Mouse (Mus musculus): ENCODE measurements around the gene Tmem38b.

Gene Tmem38b

DNA sequence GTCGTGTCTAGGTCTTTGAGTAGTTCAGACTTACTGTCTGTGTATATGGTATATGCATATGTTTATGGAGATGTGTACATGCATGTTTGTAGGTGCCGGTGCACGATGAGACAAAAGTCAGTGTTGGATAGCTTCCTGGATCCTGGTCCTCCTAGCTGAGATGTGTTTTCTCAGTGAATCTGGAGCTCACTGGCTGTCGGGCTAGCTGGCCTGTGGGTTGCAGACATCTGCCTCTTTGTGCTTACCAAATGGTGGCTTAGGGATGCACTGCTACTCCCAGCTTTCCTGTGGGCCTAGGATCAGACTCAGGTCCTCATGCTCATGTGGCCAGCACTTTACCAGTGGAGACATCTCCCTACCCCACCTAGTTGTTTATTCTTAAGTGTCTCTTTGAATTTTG, 4.2 kb downstream of the Tmem38b start:
- no peak for DNase-seq

DNA sequence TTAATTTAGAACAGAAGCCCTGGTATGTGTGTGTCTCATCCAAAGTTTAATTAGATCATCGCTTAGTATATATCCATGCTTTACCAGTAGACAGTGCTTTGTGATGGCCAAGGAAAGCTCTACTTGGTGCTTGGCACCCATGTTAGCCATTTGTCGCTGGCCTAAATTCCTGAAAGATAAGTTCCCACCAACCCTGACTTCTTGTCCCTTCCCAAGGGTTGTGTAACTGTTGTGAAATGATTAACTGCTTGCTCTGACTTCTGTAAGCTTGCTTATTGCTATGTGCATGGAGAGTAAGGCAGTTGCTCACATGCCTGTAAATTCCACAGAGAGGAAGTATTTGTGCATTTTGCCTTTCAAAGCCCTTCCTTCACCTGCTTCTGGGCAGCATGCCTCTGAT, 4.7 kb downstream of the Tmem38b start:
- DNase-seq, result no peak

DNA sequence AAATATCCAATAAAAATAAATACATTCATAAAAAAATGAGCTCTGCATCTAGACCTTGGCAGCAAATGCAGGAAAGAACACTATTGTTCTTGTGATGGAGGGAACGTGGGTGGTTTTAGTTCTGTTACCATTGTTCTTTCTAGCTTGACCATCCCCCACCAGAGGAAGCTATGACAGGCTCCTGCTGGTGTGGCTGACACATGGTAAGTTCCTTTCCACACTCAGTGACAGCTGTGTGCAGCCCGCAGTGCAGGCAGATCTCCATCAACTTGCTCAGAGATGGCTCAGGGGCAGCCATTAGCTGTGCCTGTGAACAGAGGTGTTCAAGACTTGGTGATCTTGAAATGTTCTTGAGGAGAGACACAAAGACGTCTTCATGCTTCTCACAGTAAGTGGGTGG, 6.5 kb downstream of the Tmem38b start:
- no peak for DNase-seq

DNA sequence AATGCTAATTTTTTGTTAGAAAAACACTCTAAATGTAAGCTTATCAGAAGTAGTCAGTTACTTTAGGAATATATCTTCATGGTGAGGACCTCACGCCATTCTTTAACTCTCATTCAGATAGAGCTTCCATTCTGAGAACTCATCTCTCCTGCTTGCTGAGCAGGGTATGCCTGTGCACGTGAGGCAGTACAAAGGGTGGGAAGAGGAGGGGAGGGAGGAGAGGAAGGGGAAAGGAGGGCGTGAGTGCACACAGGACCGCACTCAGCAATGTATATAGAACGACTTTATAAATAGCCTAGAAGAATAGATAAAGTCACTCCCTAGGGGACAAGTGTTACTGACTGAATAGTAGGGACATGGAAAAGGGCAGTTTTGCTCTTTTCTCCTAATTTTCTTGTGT, 11.1 kb downstream of the Tmem38b start:
- DNase-seq, result no peak

DNA sequence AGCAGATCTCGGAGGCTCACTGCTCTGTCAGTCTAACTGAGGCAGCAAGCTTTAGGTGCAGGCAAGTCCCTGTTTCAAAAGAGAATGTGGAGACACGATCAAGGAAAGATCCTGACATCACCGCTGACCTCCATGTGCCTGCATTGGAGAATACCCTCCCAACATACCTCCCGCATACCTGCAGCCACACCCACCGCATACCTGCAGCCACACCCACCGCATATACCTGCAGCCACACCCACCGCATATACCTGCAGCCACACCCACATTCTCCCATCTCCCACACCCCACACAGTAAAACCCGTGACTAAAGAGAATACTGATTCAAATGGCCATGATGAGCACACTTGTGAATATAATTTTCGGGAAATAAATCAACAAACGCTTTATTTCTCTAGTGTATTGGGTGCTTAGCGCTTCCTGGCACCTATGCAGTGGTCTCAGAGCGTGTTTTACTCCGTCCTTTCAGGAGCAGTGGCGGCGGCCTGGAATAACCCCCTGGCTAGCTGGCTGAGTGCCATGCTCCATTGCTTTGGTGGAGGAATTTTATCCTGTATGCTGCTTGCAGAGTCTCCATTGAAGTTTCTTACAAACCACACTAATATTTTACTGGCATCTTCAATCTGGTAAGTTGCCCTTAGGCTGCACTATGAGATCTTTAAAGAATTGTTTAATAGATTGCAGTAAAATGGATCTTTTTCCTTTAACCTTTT, 14.5 kb downstream of the Tmem38b start:
- no peak for DNase-seq

DNA sequence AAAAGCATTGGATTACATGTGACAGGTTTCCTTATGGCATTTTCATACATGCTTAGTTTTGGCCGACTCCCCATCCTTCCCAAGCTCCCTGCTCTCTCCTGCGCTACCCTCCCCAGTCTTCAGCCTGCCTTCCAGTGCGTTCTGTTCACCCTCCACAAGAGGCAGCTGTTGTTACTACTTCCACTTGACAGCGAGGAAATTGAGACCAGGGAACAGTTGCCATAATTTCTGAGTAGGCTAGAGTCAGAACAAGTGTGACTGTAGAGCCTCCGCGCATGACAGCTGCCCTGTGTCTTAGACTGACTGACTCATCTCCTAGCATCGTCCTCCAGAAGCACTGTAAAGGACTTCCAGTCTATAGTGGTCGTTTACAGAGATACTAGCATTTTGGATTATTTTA, 17.7 kb downstream of the Tmem38b start:
- DNase-seq, result no peak

DNA sequence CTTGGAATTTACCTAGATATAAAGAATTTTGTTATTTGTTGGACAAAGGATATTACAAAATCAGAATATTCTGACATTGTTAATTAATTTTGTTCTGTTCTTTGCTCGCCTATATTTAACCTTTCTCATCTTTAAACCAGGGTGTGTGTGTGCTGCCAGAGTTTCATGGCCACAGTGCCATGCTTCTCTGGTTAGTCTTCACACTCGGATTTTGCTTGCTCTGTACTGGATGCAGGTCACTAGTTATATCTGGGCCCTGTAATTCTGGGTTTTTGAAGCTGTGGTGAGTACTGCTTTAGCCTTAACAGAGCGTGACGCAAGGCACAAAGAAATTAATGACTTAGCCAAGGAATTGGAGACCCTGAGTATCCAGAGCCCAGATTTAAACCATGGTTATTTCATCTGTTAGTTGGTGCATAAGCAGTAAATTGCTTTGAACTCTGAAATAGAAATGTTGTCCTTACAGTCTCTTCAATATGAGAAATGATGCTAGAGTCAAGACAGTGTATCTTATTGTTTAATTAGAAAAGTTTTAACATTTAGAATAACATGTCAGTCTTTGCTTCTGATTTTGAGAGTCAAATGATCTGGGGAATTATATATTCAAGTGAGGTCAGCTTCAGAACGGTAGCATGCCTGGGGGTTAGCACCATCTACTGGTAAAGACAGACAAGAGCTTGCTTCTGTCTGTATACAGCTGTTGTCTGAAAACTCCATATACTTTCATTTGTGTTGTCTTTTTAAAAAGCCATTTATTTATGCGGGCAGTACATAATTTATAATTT, 19.2 kb downstream of the Tmem38b start:
- no peak for DNase-seq

DNA sequence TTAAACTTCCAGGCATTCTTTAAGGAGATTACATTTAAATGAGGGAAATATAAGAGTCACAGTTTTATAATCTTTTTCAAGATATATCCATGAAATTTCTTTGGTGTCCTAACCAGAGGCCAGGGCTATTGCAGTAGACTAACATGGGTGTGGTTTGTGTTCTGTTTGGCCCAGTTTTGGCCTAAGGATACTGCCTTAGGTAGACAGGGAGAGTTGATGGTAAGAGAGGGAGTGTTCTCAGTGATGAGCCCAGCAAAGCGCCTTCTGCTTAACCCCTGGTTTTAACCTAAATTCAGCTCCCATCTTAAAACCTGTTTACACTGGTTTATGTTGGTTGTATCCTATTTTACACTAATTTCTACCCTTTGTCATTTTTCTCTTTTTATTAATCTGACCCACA, 19.8 kb downstream of the Tmem38b start:
- DNase-seq, result no peak

DNA sequence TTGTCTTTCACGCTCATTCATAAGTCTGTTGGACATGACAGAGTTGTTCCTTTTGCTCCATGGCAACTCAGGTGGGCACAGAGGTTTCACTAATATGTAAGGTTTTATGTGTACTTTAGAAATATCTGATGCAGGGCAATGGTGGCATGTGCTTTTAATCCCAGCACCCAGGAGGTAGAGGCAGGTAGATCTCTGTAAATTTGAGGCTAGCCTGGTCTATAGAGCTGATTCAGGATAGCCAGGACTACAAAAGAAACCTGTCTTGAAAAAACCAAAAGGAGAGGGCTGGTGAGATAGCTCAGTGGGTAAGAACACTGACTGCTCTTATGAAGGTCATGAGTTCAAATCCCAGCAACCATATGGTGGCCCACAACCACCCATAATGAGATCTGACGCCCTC, 20.5 kb downstream of the Tmem38b start:
- DNase-seq, result no peak

DNA sequence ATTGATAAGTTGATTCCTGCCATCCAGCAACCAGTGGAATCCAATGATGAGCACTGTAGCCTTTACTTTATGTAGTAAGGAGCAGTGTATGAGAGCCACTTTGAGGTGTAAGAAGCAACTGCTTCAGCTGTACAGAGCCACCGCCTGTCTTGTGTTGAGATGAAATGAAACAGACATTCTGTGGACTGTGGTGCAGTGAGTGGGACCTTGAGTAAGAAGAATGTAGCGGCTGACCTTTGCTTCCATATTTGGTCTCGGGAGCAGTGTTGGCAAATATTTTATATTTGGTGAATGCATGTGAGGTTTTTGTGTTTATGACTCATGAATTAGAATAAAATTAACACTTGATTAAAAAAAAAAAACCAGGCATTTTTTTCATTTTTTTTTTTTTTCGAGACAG, 21.7 kb downstream of the Tmem38b start:
- DNase-seq, result no peak

DNA sequence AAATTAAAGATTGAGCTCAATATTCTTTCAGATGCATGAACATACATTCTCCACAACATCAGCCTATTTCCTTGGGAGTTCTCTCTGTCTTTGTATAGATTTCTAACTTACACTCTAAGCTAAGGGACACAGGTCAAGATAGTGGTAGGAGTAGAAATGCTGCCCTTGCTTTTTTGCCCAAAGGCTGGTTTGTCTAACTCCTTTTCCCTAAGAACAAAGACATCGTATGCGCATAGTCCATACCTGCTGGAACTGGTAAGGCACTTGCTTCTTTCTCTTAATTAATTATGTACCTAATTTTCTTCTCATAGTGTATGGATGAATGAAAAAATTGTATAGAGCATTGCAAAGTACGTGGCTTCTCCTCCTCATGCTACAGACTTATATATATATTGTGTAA, 22.5 kb downstream of the Tmem38b start:
- no peak for DNase-seq

DNA sequence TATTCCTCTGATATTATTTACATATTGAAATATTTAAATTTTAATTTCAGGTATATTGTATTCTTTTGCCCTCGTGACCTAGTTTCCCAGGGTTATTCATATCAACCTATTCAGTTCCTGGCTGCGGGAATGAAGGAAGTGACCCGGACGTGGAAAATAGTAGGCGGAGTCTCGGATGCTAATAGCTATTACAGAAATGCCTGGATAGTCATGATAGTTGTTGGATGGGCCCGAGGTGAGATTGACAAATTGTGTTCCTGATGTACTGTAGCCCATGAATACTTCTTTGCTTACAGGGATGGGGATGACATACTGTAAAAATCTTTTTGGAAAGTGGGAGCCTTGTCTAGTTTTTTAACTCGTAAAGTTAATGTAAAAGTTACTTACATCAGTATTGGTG, 23.0 kb downstream of the Tmem38b start:
- DNase-seq, result no peak

DNA sequence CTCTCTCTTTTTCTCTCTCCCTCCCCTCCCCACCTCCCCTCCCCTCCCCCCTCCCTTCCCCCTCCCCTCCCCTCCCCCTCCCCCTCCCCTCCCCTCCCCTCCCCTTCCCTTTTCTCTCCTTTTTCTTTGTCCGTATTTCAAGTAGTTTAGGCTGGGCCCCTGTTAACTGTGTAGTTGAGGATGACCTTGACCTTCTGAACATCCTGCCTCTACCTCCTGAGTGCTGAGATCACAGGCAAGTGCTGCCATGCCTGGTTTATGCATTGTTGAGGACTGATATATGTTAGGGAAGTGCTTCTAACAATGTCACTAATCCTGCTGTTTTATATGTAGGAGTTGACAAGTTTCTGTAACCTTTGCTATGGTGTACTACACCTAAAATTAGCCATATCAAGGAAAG, 24.0 kb downstream of the Tmem38b start:
- DNase-seq, result no peak

DNA sequence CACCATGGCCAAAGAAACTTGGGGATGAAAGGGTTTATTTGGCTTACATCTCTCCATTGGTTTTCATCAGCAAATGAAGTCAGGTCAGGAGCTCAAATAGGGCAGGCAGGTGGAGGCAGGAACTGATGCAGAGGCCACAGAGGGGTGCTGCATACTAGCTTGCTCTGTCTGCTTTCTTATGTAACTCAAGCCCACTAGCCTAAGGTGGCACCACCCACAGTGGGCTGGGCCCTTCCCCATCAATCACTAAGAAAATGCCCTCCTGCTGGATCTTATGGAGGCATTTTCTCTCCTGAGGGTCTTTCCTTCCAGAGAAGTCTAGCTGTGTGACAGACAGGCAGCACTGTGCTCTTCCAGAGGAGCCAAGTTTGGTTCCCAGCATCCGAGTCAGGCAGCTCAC, 27.5 kb downstream of the Tmem38b start:
- DNase-seq, result no peak

DNA sequence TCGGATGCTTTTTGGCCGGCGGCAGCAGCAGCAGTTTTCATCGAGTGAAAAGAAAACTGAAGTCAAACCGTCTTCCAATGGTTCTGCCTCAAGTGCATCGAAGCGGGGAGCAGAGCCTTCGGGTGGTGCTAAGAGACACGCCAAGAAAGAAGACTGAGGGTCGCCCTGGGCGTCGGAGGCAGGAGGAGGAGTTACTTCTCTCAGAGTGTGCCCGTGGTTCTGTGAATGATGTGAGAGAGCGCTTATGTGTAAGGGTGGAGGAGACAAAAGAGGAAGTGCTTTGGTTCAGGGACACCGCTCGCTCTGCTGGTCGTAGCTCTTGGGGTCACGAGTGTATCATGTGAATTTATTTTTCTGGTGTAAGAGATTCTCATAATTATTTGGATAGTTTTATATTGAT, 34.1 kb downstream of the Tmem38b start:
- DNase-seq, result no peak

DNA sequence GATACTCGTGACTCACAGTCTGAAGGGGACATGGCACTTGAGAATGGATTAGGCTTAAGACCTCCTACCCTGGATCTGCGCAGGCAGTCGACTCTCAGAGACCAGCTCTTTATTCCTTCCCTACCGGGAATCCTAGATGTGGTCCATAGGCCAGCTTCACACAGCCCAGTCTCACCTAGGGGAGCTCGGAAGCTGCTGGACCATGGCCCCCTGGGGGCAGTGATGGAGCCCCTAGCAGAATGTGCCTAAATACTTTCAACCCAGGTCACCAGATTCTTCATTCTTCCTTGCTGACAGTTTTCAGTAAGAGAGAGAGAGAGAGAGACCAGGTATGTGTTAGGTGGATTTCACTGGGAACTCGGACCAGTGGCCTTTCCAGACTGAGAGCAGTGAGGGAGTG, 36.3 kb downstream of the Tmem38b start:
- DNase-seq, result no peak

DNA sequence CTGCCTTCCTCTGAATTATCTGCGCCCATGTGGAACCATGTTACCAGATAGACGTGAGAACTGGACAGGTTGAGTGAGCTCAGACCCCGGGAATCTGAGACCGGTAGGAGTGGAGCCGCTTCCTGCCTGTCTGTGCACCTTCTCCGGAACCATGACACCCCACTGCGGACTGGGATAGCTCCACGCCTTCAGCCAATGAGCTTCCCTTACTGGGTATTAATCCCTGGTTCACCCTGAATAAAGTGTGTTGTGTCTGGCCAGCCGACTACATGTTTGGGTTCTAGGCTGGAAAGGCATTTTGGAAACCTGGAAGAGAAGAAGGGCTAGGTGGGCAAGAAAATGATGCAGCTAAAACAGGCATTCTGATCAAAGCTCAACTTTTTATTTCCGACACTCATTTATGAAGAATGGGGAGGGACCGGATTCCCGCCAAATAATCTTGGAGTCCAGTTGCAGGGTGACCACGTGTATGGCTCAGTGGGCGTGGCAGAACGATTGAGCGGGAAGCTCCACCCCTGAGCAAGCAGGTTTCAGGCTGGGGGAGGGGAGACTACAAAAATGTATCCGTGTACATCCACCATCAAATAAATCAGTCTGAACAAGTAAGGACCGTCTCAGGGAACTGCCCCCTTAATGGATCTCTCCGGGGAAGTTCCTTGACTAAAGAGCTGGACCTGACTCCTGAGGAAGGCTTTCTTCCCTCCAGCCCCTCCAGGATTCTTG, 38.4 kb downstream of the Tmem38b start:
- DNase-seq, result no peak

DNA sequence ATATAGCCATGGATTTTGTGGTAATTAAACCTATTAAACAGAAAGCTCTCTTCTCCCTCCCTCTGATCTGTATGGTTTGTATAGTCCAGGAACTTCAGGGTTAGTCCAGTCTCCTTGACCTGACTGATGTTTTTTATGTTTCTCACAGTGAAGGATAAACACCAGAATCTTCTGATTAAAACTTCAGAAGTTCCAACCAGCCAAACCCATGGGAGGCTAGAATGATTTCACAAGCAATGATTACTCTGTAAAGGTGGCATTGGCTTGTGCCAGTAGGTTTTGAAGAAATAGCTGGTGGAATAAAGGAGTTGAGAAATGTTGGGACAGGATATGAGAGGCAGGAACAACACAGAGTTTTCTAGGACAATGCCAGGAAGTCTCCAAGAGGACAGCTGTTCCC, 40.6 kb downstream of the Tmem38b start:
- no peak for DNase-seq

DNA sequence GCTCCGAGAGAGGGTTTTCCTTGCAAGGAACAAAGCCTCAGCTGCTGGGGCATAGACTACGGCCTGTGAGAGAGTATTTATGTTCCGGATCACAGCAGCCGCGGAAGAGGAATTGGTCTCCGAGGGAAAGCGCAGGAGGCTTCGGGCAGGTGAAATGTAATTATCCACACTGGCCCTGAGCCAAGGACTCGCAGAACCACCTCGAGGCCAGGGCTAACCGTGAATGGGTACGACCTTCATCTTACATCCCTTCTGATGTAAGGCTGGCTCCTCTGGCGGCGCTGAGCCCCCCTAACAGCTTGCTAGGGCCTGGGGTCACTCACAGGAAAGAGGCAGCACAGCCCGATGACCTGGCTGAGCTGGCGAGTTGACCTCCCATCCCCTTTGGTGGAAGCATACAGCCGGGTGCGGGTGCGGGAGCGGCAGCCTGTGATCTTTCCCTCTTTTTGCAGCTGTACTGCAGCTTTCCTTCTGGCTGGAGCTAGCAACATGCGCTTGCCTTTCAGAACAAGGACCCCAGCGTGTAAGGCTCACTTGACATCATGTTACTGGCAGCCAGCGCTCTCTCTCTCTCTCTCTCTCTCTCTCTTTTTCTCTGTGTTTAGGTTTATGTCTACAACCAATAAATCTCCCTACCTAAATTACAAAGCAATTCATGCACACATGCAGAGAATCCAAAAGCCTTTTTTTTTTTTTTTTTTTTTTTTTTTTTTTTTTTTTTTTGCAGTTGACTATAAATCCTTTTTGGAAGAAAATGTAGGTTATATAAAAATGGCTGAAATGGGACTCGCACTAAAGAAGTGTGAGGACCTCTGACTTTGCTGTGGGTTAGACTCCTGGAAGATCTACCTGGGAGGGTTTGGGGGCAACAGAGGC, 52.9 kb downstream of the Tmem38b start:
- DNase-seq, result no peak

DNA sequence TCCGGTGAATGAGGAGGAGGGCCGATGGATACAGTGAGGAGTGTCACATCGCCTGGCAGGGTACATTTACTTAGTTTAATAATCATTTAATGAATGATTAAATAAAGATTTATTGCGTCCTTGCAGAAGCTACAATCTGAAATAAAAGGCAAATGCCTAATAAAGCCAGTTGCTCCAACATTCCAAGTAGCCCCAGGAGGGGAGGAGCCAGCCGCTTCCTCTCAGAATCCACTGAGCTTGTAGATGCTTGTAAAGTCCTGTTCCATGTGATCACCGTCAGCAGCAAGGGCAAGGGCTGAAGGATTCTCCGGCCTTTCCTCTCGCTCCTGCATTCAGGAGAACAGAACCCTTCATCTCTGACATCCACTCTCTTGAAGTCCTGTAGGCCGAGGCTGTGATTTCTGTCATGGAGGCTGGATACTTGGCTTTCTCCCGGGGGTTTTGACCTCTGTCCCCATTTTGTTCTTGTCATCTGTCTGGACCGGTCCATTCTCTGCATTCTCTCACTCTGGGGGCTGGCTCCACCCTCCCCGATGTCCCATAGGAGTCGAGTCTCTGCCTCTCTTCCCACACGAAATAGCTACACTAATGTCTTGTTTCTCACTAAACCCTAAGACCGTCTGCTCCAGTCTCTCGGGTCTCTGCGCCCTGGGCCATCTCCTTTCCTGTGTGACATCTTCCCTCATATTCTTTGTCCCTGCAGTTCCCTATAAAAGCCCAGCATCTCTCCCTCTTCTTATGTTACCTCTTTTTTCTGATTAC, 57.3 kb downstream of the Tmem38b start:
- no peak for DNase-seq

DNA sequence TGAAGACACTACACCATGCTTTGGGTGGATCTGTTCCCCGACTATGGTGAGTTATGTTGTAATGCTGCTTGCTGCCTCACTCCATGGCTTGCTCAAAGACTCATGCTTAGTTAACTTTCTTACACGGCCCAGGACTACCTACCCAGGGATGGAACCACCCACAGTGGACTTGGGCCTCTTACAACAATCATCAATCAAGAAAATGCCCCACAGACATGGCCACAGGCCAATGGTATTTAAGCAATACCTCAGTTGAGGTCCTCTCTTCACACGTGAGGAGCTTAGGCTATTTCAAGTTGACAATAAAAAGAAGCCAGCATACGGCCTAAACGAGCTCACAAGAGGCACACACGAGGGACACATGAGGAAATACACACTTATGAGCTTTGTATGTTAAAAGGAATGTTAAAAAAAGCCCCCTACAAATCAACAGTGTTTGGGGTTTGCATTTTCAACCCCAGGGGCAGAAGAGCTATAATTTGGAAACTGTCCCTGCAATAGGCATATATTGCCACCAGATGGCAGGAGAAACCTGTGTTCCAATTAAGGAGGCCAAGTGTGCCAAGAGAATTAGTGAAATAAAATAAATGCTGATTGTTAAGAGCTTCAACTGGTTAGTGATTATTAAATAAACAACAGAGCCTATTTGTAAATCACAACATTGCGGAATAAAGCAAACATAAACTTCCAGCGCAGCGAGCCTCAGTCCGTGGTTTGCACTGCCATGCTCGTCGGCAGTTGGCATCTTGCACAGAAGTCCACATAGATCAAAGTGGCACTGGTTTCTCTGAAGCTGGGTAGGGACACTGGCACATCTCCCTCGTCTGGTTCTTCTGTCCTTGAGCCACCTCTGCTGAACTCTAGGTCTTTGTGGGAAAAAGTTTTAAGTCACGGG, 58.8 kb downstream of the Tmem38b start:
- DNase-seq, result no peak
